Mouse (Mus musculus) kidney, adult 2 months (tissue): ENCODE results near the gene Stk4.

Source experiments
- CTCF ChIP-seq: fragments of 200-500 bp; conservative IDR thresholded peaks from 2 replicates; pipeline ENCODE4 v1.5.1; 2011; ENCODE audit warnings: low read depth, mild to moderate bottlenecking, control low read depth, low read length, moderate library complexity, mixed read lengths; ENCODE audit not compliant: insufficient read depth, insufficient read length
- POLR2A ChIP-seq: fragments of 200-500 bp; IDR thresholded peaks from one replicate; pipeline ENCODE4 v1.6.1; 2011; ENCODE audit warnings: low read depth, low read length, control low read depth

GRCm38 (mm10) chr2:164152341-164152740 is 82.2 kb downstream of the Stk4 start:
- TF ChIP-seq POLR2A (no peak), CTCF (no peak)
